8 mouse cellular contexts compared by ENCODE assay signal in genomic region chr1:75504256-75505045, GRCm38 (mm10). TPM values are rescaled to one million over a fixed set of nuclear protein-coding genes. Genes with fewer than 3 reads are reported as not detected.
DNase-seq lines count a peak whose midpoint lies in the region; ATAC-seq lines count a peak whose summit lies in the region.

No protein-coding gene starts in this region.

- ATAC-seq in lung, embryonic 15.5 days (ENCODE audit: borderline replicate concordance, extremely low read depth, low FRiP score, low TSS enrichment), result no peak
- ATAC-seq in limb, embryonic 12.5 days (ENCODE audit: insufficient number of reproducible peaks, insufficient read depth, low FRiP score, low TSS enrichment, low read depth), result no peak
- no peak for ATAC-seq in stomach, embryonic 16.5 days (ENCODE audit: insufficient read depth, low FRiP score)

- peaks cover 31% of the 10 kb centered on the region for H3K4me1 ChIP-seq in lung, embryonic 15.5 days
- peaks cover 34% of the 10 kb centered on the region for H3K4me1 ChIP-seq in limb, embryonic 12.5 days (replicated peaks)
- peaks cover 30% of the 10 kb centered on the region for H3K4me1 ChIP-seq in stomach, embryonic 16.5 days (ENCODE audit: control insufficient read depth, insufficient read depth, low read length)

- peak; percentile 46 for DNase-seq in adrenal gland, postnatal 14 days
- DNase-seq in adrenal gland, adult 18-20 months (ENCODE audit: low spot score in 2 of 2), result no peak
- no peak for DNase-seq in lung, postnatal 14 days
- no peak for DNase-seq in ovary, adult 18-20 months (ENCODE audit: low spot score)
- no peak for DNase-seq in cerebellum, adult 18-20 months

- peak overlapping the region; percentile 99 for H3K9ac ChIP-seq in lung, embryonic 15.5 days
- H3K9ac ChIP-seq in limb, embryonic 12.5 days (replicated peaks), result peak overlapping the region; percentile 95; the same call in 1 of the 2 replicates
- H3K9ac ChIP-seq in stomach, embryonic 16.5 days (ENCODE audit: low read length), result peak overlapping the region; percentile 83

- H3K27me3 ChIP-seq in lung, embryonic 15.5 days, result no peaks in the 10 kb centered on the region
- peaks cover 13% of the 10 kb centered on the region for H3K27me3 ChIP-seq in limb, embryonic 12.5 days
- no peaks in the 10 kb centered on the region for H3K27me3 ChIP-seq in stomach, embryonic 16.5 days (ENCODE audit: control insufficient read depth, insufficient read depth, low read length)

- H3K9me3 ChIP-seq in lung, embryonic 15.5 days, result no peaks in the 10 kb centered on the region
- H3K9me3 ChIP-seq in limb, embryonic 12.5 days, result no peaks in the 10 kb centered on the region
- H3K9me3 ChIP-seq in stomach, embryonic 16.5 days (replicated peaks; ENCODE audit: control insufficient read depth, low read length), result no peaks in the 10 kb centered on the region

- peaks cover 42% of the 10 kb centered on the region for H3K36me3 ChIP-seq in lung, embryonic 15.5 days
- H3K36me3 ChIP-seq in limb, embryonic 12.5 days, result peaks cover 45% of the 10 kb centered on the region
- H3K36me3 ChIP-seq in stomach, embryonic 16.5 days (ENCODE audit: control insufficient read depth, insufficient read depth, low read length), result peaks cover 25% of the 10 kb centered on the region

- H3K27ac ChIP-seq in lung, embryonic 15.5 days, result peak overlapping the region; percentile 98
- no peak overlapping the region for H3K27ac ChIP-seq in limb, embryonic 12.5 days
- peak overlapping the region; percentile 89; the same call in 1 of the 2 replicates for H3K27ac ChIP-seq in stomach, embryonic 16.5 days (ENCODE audit: low read length)

- WGBS in lung, embryonic 15.5 days, result 43% methylated on average over 9 of the region's 9 CpGs
- 46% methylated on average over 9 of the region's 9 CpGs for WGBS in limb, embryonic 12.5 days
- 51% methylated on average over 9 of the region's 9 CpGs for WGBS in stomach, embryonic 16.5 days

- peak overlapping the region; percentile 79 for H3K4me3 ChIP-seq in lung, embryonic 15.5 days
- peak overlapping the region; percentile 73 for H3K4me3 ChIP-seq in limb, embryonic 12.5 days (replicated peaks)
- H3K4me3 ChIP-seq in stomach, embryonic 16.5 days (replicated peaks; ENCODE audit: low read length), result peak overlapping the region; percentile 90

- peak overlapping the region; percentile 79 for H3K4me2 ChIP-seq in lung, embryonic 15.5 days
- peak overlapping the region; percentile 91 for H3K4me2 ChIP-seq in limb, embryonic 12.5 days
- peak overlapping the region; percentile 96 for H3K4me2 ChIP-seq in stomach, embryonic 16.5 days (ENCODE audit: low read depth, low read length)

RNA-seq across cellular contexts. Expression of gene Obsl1, which starts 1.8 kb away (rescaled TPM):
- 98.3 and 99.4 TPM in 2 replicates for total RNA-seq in adrenal gland, postnatal 14 days (2021)
- total RNA-seq in adrenal gland, adult 18-20 months (2021), result 10 to 100 TPM; 48.9 to 54.4 TPM
- polyA plus RNA-seq in lung, embryonic 15.5 days (2015; fragmentation: Nextera tagmentation; extraction: Ambion mirVana), result 74.0 and 77.9 TPM in 2 replicates
- 98.3 and 104 TPM in 2 replicates for polyA plus RNA-seq in limb, embryonic 12.5 days (2016; fragmentation: Nextera tagmentation; extraction: Ambion mirVana)
- polyA plus RNA-seq in stomach, embryonic 16.5 days (2015; fragmentation: Nextera tagmentation; extraction: Ambion mirVana), result 34.1 and 44.4 TPM in 2 replicates

RNA-seq across cellular contexts. Expression of gene Inha, which starts 2.4 kb away (rescaled TPM):
- 85.9 and 116 TPM in 2 replicates for total RNA-seq in adrenal gland, postnatal 14 days (2021)
- total RNA-seq in adrenal gland, adult 18-20 months (2021), result 10 to 100 TPM; 18.2 to 29.6 TPM
- 3.6 and 4.6 TPM in 2 replicates for polyA plus RNA-seq in lung, embryonic 15.5 days (2015; fragmentation: Nextera tagmentation; extraction: Ambion mirVana)
- polyA plus RNA-seq in limb, embryonic 12.5 days (2016; fragmentation: Nextera tagmentation; extraction: Ambion mirVana), result 9.5 and 11.9 TPM in 2 replicates
- polyA plus RNA-seq in stomach, embryonic 16.5 days (2015; fragmentation: Nextera tagmentation; extraction: Ambion mirVana), result 7.4 and 8.3 TPM in 2 replicates

RNA-seq across cellular contexts. Expression of gene Stk11ip, which starts 16.9 kb away (rescaled TPM):
- 15.4 and 21.7 TPM in 2 replicates for total RNA-seq in adrenal gland, postnatal 14 days (2021)
- total RNA-seq in adrenal gland, adult 18-20 months (2021), result 10 to 100 TPM; 12.6 to 19.5 TPM
- 20.7 and 20.8 TPM in 2 replicates for polyA plus RNA-seq in lung, embryonic 15.5 days (2015; fragmentation: Nextera tagmentation; extraction: Ambion mirVana)
- polyA plus RNA-seq in limb, embryonic 12.5 days (2016; fragmentation: Nextera tagmentation; extraction: Ambion mirVana), result 29.3 and 30.3 TPM in 2 replicates
- polyA plus RNA-seq in stomach, embryonic 16.5 days (2015; fragmentation: Nextera tagmentation; extraction: Ambion mirVana), result 18.6 and 19.8 TPM in 2 replicates

RNA-seq across cellular contexts. Expression of gene Tmem198, which starts 25.1 kb away (rescaled TPM):
- total RNA-seq in adrenal gland, postnatal 14 days (2021), result 2.9 and 3.3 TPM in 2 replicates
- 1 to 10 TPM; 3.5 to 6.2 TPM for total RNA-seq in adrenal gland, adult 18-20 months (2021)
- 0.65 and 0.82 TPM in 2 replicates for polyA plus RNA-seq in lung, embryonic 15.5 days (2015; fragmentation: Nextera tagmentation; extraction: Ambion mirVana)
- polyA plus RNA-seq in limb, embryonic 12.5 days (2016; fragmentation: Nextera tagmentation; extraction: Ambion mirVana), result 0.36 and 0.74 TPM in 2 replicates
- polyA plus RNA-seq in stomach, embryonic 16.5 days (2015; fragmentation: Nextera tagmentation; extraction: Ambion mirVana), result 1.6 and 2.1 TPM in 2 replicates

RNA-seq across cellular contexts. Expression of gene Chpf, which starts 25.3 kb away (rescaled TPM):
- total RNA-seq in adrenal gland, postnatal 14 days (2021), result 40.7 and 47.0 TPM in 2 replicates
- total RNA-seq in adrenal gland, adult 18-20 months (2021), result 10 to 100 TPM; 58.9 to 59.1 TPM
- polyA plus RNA-seq in lung, embryonic 15.5 days (2015; fragmentation: Nextera tagmentation; extraction: Ambion mirVana), result 29.5 and 31.1 TPM in 2 replicates
- 22.1 and 27.1 TPM in 2 replicates for polyA plus RNA-seq in limb, embryonic 12.5 days (2016; fragmentation: Nextera tagmentation; extraction: Ambion mirVana)
- 28.0 and 28.1 TPM in 2 replicates for polyA plus RNA-seq in stomach, embryonic 16.5 days (2015; fragmentation: Nextera tagmentation; extraction: Ambion mirVana)
